Mouse (Mus musculus) embryonic facial prominence, embryonic 15.5 days (tissue): ENCODE results near the gene Cntnap5c. TPM values are rescaled to one million over a fixed set of nuclear protein-coding genes. Genes with fewer than 3 reads are reported as not detected.

ENCODE experiments used
- ATAC-seq: fragments of 200-750 bp; cut with Nextera tagmentation; 2 replicates; pipeline ENCODE4 v1.8.0; 2017; ENCODE audit warnings: low read depth, moderate TSS enrichment; ENCODE audit not compliant: insufficient number of reproducible peaks, low FRiP score, low TSS enrichment
- H3K27ac ChIP-seq: fragments of 300-500 bp; sonication (generic); replicated peaks from 2 replicates; pipeline ENCODE4 v1.5.1; 2015; ENCODE audit warnings: mild to moderate bottlenecking, inconsistent platforms
- H3K27me3 ChIP-seq: fragments of 300-500 bp; sonication (generic); 2 replicates; pipeline ENCODE4 v1.6.1; 2015; ENCODE audit warnings: inconsistent platforms
- H3K36me3 ChIP-seq: fragments of 300-500 bp; sonication (generic); 2 replicates; pipeline ENCODE4 v1.6.1; 2015; ENCODE audit warnings: mild to moderate bottlenecking, inconsistent platforms
- H3K4me1 ChIP-seq: fragments of 300-500 bp; sonication (generic); 2 replicates; pipeline ENCODE4 v1.6.1; 2015; ENCODE audit warnings: inconsistent platforms
- H3K4me2 ChIP-seq: fragments of 300-500 bp; sonication (generic); replicated peaks from 2 replicates; pipeline ENCODE4 v1.6.1; 2015; ENCODE audit warnings: mild to moderate bottlenecking, inconsistent platforms
- H3K4me3 ChIP-seq: fragments of 300-500 bp; sonication (generic); replicated peaks from 2 replicates; pipeline ENCODE4 v1.5.1; 2015; ENCODE audit warnings: mild to moderate bottlenecking, inconsistent platforms
- H3K9ac ChIP-seq: fragments of 300-500 bp; sonication (generic); 2 replicates; pipeline ENCODE4 v1.6.1; 2015; ENCODE audit warnings: inconsistent platforms
- H3K9me3 ChIP-seq: fragments of 300-500 bp; sonication (generic); replicated peaks from 2 replicates; pipeline ENCODE4 v1.6.1; 2016; ENCODE audit warnings: inconsistent platforms
- WGBS: fragments of 180-500 bp; shearing (Covaris S2); methylation state at CpG from one replicate; pipeline ENCODE4 v1.1.7; 2015; 5-methylcytosine and 5-hydroxymethylcytosine counted together
- polyA plus RNA-seq: library from polyadenylated mRNA; unstranded; fragments of >200 nt; fragmentation: Nextera tagmentation; extraction: Ambion mirVana; gene quantifications from 2 replicates; pipeline ENCODE4 v1.2.1, GENCODE M21; 2015

Cntnap5c gene
- polyA plus RNA-seq, 1 experiment from 2014 or later: not detected

DNA sequence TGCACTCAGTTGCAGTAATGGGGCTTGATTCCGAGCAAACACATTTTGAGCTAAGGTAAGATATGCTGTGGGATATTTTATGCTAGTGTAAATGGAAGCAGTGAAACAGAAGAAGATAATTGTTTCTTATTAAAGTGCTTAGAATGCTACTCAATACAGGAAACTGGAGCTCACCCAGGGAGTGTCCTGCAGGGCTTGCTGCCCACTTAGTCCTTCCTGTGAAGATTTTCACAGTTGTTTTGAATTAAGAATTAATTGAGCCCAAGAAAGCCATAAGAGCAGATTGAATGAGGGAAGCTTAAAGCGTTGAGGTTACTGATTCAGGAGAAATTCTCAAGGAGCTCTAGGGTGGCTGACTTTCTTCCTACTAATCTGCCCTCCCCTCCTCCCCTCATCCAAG, 586.9 kb downstream of the Cntnap5c start:
- H3K9ac ChIP-seq: no peak overlapping the region
- 13% methylated on average over 2 of the region's 2 CpGs for WGBS
- no peaks in the 10 kb centered on the region for H3K4me1 ChIP-seq
- no peak overlapping the region for H3K4me3 ChIP-seq
- no peaks in the 10 kb centered on the region for H3K27me3 ChIP-seq
- H3K27ac ChIP-seq: no peak overlapping the region
- H3K9me3 ChIP-seq: no peaks in the 10 kb centered on the region
- H3K36me3 ChIP-seq: no peaks in the 10 kb centered on the region
- no peak overlapping the region for H3K4me2 ChIP-seq
- no peak for ATAC-seq

DNA sequence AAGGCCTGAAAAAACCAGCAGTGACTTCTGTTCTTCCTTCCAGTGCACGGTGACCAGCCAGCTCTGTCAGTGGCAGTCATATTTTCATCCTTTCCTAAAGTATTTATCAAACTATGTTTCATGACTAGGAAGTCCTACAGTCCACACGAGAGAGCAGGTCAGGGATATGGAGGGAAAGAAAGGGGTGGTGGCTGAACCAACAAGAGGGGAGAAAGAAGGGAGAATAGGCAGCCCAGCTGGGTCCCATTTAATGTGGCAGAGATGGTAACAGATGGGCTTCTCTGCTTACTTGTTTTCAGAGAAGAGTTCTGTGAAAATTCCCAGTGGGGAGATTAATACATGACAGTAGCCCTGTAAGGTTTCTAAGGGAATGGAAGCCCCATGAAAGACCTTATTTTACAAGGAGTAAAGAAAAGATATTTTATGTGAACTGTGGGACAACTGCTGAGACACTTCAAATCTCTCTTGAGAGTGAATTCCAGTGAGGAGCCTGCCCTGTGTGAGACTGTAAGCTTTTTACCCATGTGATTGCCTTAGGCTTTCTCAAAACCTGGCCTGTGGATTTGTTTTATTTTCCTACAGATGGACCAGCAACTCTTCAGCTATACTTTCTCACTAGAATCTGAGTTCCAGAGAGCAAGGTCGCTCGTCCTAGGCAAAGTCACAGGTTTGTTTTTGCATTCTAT, 594.4 kb downstream of the Cntnap5c start:
- no peak overlapping the region for H3K27ac ChIP-seq
- H3K4me3 ChIP-seq: no peak overlapping the region
- no peak overlapping the region for H3K4me2 ChIP-seq
- no peak for ATAC-seq
- H3K9me3 ChIP-seq: no peaks in the 10 kb centered on the region
- H3K36me3 ChIP-seq: no peaks in the 10 kb centered on the region
- no peaks in the 10 kb centered on the region for H3K4me1 ChIP-seq
- 73% methylated on average over 4 of the region's 4 CpGs for WGBS
- H3K9ac ChIP-seq: no peak overlapping the region
- H3K27me3 ChIP-seq: no peaks in the 10 kb centered on the region

DNA sequence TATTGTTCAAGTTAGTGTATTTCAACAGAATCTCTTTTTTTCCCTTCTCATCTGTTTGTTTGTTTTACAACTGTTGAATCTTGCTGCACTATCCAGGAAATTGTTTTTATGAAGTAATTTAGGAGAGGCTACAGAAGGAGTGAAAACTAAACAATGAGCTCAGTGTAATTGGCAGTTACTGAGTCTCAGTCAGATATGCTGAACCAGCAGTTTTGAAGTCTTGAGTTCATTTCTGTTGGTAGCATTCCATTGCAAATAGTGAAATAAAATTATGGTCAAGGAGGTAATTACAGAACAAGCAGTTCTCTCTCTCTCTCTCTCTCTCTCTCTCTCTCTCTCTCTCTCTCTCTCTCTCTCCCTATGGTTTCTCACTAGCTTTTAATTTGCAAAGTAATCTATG, 600.7 kb downstream of the Cntnap5c start:
- Histone ChIP-seq H3K36me3 (no peaks in the 10 kb centered on the region), H3K9ac (no peak overlapping the region), H3K4me2 (no peak overlapping the region), H3K27me3 (no peaks in the 10 kb centered on the region), H3K4me3 (no peak overlapping the region), H3K9me3 (no peaks in the 10 kb centered on the region), H3K27ac (no peak overlapping the region), H3K4me1 (no peaks in the 10 kb centered on the region)
- ATAC-seq: no peak

DNA sequence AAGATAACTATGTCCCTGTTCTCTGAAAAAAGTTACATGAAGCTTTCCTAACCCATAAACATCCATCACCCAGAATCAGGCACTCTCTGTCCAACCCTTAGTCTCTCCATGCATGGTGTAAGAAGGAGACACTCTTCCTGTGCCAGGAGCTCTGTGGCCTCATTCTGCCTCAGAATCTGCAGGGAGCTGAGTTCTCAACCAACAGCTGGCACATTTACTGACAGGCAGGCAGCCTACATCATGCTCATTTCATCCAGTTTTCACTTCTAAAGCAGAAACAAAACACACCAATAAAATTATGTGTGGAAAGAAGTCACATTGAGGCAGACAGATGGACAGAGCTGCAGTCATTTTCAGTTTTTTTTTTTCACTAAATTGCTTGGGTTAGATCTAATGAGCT, 638.4 kb downstream of the Cntnap5c start:
- no peak overlapping the region for H3K4me2 ChIP-seq
- H3K9me3 ChIP-seq: no peaks in the 10 kb centered on the region
- no peaks in the 10 kb centered on the region for H3K27me3 ChIP-seq
- ATAC-seq: no peak
- no peak overlapping the region for H3K9ac ChIP-seq
- no peaks in the 10 kb centered on the region for H3K4me1 ChIP-seq
- H3K4me3 ChIP-seq: no peak overlapping the region
- no peak overlapping the region for H3K27ac ChIP-seq
- H3K36me3 ChIP-seq: no peaks in the 10 kb centered on the region

DNA sequence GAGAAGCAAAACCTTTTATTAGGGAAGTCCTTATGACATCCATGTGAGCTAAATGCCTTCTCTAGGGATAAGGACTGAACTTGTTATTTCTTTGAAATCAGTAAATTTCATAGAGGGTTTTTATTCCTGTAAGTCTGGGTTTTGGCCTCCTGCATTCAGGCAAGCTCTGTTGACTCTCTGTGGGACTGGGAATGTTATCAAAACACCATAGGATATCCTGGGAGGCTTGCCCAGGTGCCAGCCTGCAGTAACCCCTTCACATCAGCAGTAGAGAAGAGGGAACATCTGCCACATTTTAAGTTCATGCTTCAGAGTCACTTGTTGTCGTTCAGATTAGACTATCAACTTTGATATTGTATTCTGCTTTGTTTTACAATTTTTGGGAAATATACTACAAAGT, 639.4 kb downstream of the Cntnap5c start:
- no peak overlapping the region for H3K4me3 ChIP-seq
- no peaks in the 10 kb centered on the region for H3K4me1 ChIP-seq
- 83% methylated on average over 1 of the region's 1 CpGs for WGBS
- H3K27ac ChIP-seq: no peak overlapping the region
- H3K9me3 ChIP-seq: no peaks in the 10 kb centered on the region
- no peaks in the 10 kb centered on the region for H3K27me3 ChIP-seq
- no peak for ATAC-seq
- H3K9ac ChIP-seq: no peak overlapping the region
- no peaks in the 10 kb centered on the region for H3K36me3 ChIP-seq
- H3K4me2 ChIP-seq: no peak overlapping the region

DNA sequence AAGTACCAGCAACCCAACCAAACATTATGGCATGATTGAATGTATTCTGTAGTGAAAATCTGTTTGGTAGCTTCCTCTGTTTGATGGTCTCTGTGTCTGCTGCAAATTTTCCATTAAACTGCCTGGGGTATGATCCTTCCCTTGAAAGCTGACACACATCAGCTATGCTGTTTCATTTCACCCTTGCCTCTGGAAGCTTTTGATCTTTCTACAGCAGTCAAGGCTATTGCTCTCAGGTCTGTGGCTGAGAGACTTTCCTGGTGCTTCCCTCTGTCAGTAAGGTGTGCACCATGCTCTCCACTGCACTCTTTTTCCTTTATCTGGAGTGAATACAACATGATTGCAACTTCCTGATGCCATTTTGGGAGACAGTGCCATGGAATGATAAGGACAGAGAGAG, 668.1 kb downstream of the Cntnap5c start:
- Histone ChIP-seq H3K4me3 (no peak overlapping the region), H3K27ac (no peak overlapping the region), H3K9me3 (no peaks in the 10 kb centered on the region), H3K36me3 (no peaks in the 10 kb centered on the region), H3K4me1 (no peaks in the 10 kb centered on the region), H3K9ac (no peak overlapping the region), H3K4me2 (no peak overlapping the region), H3K27me3 (no peaks in the 10 kb centered on the region)
- ATAC-seq: no peak

Other genes starting within 250 kb of the Cntnap5c start
- gene Vmn2r120, start 224.1 kb upstream of the Cntnap5c start, polyA plus RNA-seq: not detected in 2 replicates
- gene Gm21834, start 27.4 kb upstream of the Cntnap5c start, polyA plus RNA-seq: not detected in 2 replicates